Mouse (Mus musculus): Measurements from ENCODE around the gene Ston2. TPM values are rescaled to one million over a fixed set of nuclear protein-coding genes. Genes with fewer than 3 reads are reported as not detected.
"Not testable (repeated sequence)": the region's sequence is repeated elsewhere in the genome, so short reads cannot be mapped to it uniquely, and the experiment has no call there.

Ston2 gene
- polyA plus RNA-seq, 1 experiment from 2014 or later: 2.7 TPM

DNA sequence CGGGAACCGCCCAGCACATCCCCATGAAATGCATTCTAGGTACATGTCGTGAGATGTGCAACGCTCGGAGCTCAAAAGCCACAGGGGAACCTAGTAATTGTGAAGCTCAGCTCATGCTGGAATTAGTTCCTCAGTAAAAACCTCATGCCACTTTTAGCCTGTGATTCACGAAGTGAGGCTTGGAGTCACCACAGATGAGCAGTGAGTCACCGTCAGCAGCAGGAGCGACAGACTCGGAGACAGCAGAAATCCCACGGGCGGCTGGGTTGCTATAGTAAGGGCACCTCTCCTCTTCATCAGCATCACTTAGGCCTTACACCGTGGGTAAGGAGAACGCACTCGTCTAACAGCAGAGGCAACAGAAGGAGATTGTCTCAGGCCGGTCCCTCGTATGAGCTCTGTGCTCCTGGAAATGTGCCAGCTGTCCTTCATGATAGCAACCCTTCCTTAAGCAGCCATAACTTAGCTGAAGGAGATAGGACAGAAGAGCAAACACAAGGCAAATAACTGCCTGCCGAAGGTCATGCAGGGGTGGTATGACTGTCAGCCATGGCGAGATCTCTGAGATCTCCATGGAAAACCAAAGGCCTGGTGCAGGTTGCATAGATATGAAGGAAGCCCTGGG is 39.8 kb downstream of the Ston2 start:
- H3K27me3 ChIP-seq (replicated peaks; ENCODE audit: control insufficient read depth, insufficient read depth, low read length): no peaks in the 10 kb centered on the region
- TF ChIP-seq CTCF (IDR thresholded peaks at IDR 0.05; ENCODE audit: low read depth): no peak

DNA sequence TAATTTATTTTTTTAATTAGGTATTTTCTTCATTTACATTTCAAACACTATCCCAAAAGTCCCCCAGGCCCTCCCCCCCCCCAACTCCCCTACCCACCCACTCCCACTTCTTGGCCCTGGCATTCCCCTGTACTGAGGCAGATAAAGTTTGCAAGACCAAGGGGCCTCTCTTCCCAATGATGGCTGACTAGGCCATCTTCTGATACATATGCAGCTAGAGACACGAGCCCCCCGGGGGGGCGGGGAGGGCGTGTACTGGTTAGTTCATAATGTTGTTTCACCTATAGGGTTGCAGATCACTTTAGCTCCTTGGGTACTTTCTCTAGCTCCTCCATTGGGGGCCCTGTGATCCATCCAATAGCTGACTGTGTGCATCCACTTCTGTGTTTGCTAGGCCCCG is 41.3 kb downstream of the Ston2 start:
- not testable (repeated sequence) for H3K9ac ChIP-seq (ENCODE audit: low read depth, low read length); H3K9me3 ChIP-seq (ENCODE audit: control insufficient read depth); H3K27ac ChIP-seq (ENCODE audit: low read depth, low read length); H3K36me3 ChIP-seq (ENCODE audit: control insufficient read depth, insufficient read depth); H3K4me1 ChIP-seq (replicated peaks; ENCODE audit: control insufficient read depth, insufficient read depth, low read length); H3K4me2 ChIP-seq (replicated peaks; ENCODE audit: low read depth); ATAC-seq; H3K4me3 ChIP-seq (ENCODE audit: low read depth, low read length); H3K27me3 ChIP-seq (replicated peaks; ENCODE audit: control insufficient read depth, insufficient read depth, low read length)
- WGBS: 91% methylated on average over 5 of the region's 5 CpGs

More for the DNA sequence above, 39.8 kb downstream of the Ston2 start:
- Histone ChIP-seq H3K4me2 (replicated peaks; ENCODE audit: low read depth) (no peak overlapping the region), H3K4me1 (replicated peaks; ENCODE audit: control insufficient read depth, insufficient read depth, low read length) (no peaks in the 10 kb centered on the region; the same call in 1 of the 2 replicates), H3K9ac (ENCODE audit: low read depth, low read length) (no peak overlapping the region), H3K36me3 (ENCODE audit: control insufficient read depth, insufficient read depth) (no peaks in the 10 kb centered on the region), H3K9me3 (ENCODE audit: control insufficient read depth) (no peaks in the 10 kb centered on the region), H3K27ac (ENCODE audit: low read depth, low read length) (no peak overlapping the region), H3K4me3 (ENCODE audit: low read depth, low read length) (no peak overlapping the region)
- ATAC-seq: peak; percentile 42
- 46% methylated on average over 18 of the region's 18 CpGs for WGBS

DNA sequence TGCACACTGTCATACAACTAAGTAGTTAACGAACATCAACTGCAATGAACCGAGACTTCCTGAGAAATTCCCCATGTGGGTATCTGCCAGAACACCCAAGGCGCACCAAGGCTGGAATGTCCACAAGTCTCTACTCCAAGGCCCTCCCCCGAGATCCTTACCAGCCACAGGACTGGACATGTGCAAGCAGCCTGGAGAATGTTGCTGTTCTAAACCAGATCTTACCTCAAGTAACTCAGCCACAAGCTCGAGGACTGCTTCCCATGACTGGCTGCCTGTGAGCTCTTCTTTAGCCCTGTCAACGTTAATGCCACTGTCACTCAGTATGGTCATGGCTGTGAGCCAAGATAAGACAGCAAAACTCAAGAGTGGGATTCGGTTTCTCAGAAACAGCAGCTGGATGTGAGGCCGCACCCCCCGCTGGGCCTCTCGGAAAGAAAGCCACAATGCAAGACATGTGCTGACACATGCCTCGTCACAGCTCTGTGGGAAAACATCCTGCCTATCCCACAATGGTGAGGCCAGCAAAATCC is 42.4 kb downstream of the Ston2 start:
- H3K4me2 ChIP-seq (replicated peaks; ENCODE audit: low read depth): no peak overlapping the region
- H3K9me3 ChIP-seq (ENCODE audit: control insufficient read depth): no peaks in the 10 kb centered on the region
- H3K4me1 ChIP-seq (replicated peaks; ENCODE audit: control insufficient read depth, insufficient read depth, low read length): no peaks in the 10 kb centered on the region
- H3K9ac ChIP-seq (ENCODE audit: low read depth, low read length): no peak overlapping the region
- 56% methylated on average over 11 of the region's 11 CpGs for WGBS
- H3K27me3 ChIP-seq (replicated peaks; ENCODE audit: control insufficient read depth, insufficient read depth, low read length): no peaks in the 10 kb centered on the region
- H3K4me3 ChIP-seq (ENCODE audit: low read depth, low read length): no peak overlapping the region
- peaks cover 4% of the 10 kb centered on the region; the same call in 1 of the 2 replicates for H3K36me3 ChIP-seq (ENCODE audit: control insufficient read depth, insufficient read depth)
- no peak for TF ChIP-seq CTCF (IDR thresholded peaks at IDR 0.05; ENCODE audit: low read depth)
- H3K27ac ChIP-seq (ENCODE audit: low read depth, low read length): no peak overlapping the region
- peak; percentile 23; the same call in 1 of the 2 replicates for ATAC-seq

DNA sequence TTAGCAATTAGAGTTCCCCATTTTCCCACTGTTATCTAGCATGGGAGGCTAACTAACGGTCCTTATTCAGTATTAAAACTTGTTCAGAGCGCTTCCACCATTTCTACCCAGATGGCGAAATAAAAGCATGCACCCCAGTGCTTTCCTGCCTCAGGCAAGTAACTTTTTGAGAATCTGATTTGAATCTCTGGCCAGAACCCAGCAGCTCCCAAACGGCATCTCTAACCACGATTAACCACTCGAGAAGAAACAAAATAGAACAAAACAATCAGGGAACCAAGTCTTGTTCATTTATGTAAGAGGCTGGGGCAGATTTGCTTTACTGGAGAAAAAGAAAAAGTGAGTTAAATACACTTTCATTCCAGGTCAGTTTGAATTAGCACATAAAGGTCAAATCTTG is 44.1 kb downstream of the Ston2 start:
- ATAC-seq: no peak
- no peak for TF ChIP-seq CTCF (IDR thresholded peaks at IDR 0.05; ENCODE audit: low read depth)
- H3K9me3 ChIP-seq (ENCODE audit: control insufficient read depth): no peaks in the 10 kb centered on the region
- no peak overlapping the region for H3K4me3 ChIP-seq (ENCODE audit: low read depth, low read length)
- no peak overlapping the region for H3K4me2 ChIP-seq (replicated peaks; ENCODE audit: low read depth)
- H3K4me1 ChIP-seq (replicated peaks; ENCODE audit: control insufficient read depth, insufficient read depth, low read length): no peaks in the 10 kb centered on the region
- 80% methylated on average over 6 of the region's 6 CpGs for WGBS
- H3K27me3 ChIP-seq (replicated peaks; ENCODE audit: control insufficient read depth, insufficient read depth, low read length): no peaks in the 10 kb centered on the region
- no peak overlapping the region for H3K9ac ChIP-seq (ENCODE audit: low read depth, low read length)
- H3K36me3 ChIP-seq (ENCODE audit: control insufficient read depth, insufficient read depth): peaks cover 4% of the 10 kb centered on the region; the same call in 1 of the 2 replicates
- H3K27ac ChIP-seq (ENCODE audit: low read depth, low read length): no peak overlapping the region

DNA sequence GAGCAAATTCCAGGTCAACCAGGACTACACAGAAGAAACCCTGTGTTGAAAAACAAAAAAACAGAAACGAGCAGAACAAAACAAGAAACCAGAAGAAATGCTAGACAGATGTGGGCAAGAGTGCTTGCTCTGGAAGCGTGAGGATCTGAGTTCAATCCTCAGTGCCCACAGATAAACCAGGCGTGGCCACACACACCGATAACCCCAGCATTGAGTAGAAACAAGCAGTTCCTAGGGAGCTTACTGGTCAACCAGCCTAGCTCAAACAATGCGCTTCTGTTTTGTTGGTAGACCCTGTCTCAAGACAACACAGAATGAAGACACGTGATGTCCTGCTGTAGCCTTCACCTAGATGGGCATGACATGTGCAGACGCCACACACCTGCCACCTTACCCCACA is 45.3 kb downstream of the Ston2 start:
- TF ChIP-seq CTCF (IDR thresholded peaks at IDR 0.05; ENCODE audit: low read depth): no peak
- whole genome bisulfite sequencing: 92% methylated on average over 7 of the region's 7 CpGs
- H3K4me3 ChIP-seq (ENCODE audit: low read depth, low read length): no peak overlapping the region
- H3K27ac ChIP-seq (ENCODE audit: low read depth, low read length): no peak overlapping the region
- H3K36me3 ChIP-seq (ENCODE audit: control insufficient read depth, insufficient read depth): peaks cover 4% of the 10 kb centered on the region; the same call in 1 of the 2 replicates
- H3K9me3 ChIP-seq (ENCODE audit: control insufficient read depth): no peaks in the 10 kb centered on the region
- no peak for ATAC-seq
- no peak overlapping the region for H3K4me2 ChIP-seq (replicated peaks; ENCODE audit: low read depth)
- no peak overlapping the region for H3K9ac ChIP-seq (ENCODE audit: low read depth, low read length)
- no peaks in the 10 kb centered on the region for H3K27me3 ChIP-seq (replicated peaks; ENCODE audit: control insufficient read depth, insufficient read depth, low read length)
- no peaks in the 10 kb centered on the region for H3K4me1 ChIP-seq (replicated peaks; ENCODE audit: control insufficient read depth, insufficient read depth, low read length)

DNA sequence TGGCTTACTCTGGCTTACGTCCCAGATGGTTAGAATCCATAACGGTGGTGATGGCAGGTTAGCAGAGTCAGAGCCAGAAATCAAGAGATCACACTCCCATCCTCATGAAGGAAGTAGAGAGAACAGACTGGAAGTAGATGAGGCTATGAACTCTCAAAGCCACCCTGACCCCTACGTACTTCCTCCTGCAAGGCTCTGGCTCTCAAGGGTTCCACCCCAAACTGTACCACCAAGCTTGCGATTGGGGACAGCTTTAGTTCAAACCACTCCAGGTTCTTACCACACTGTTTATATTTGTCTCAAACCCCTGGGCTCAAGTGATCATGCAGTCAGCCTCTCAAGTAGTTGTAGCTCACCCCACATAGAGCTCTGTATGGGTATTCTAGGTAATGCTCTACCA is 49.8 kb downstream of the Ston2 start:
- Histone ChIP-seq H3K9me3 (ENCODE audit: control insufficient read depth) (no peaks in the 10 kb centered on the region), H3K4me2 (replicated peaks; ENCODE audit: low read depth) (no peak overlapping the region), H3K36me3 (ENCODE audit: control insufficient read depth, insufficient read depth) (peaks cover 4% of the 10 kb centered on the region; the same call in 1 of the 2 replicates), H3K4me3 (ENCODE audit: low read depth, low read length) (no peak overlapping the region), H3K27ac (ENCODE audit: low read depth, low read length) (no peak overlapping the region), H3K27me3 (replicated peaks; ENCODE audit: control insufficient read depth, insufficient read depth, low read length) (no peaks in the 10 kb centered on the region), H3K9ac (ENCODE audit: low read depth, low read length) (no peak overlapping the region), H3K4me1 (replicated peaks; ENCODE audit: control insufficient read depth, insufficient read depth, low read length) (no peaks in the 10 kb centered on the region)
- no peak for ATAC-seq
- 81% methylated on average over 4 of the region's 4 CpGs for WGBS
- TF ChIP-seq CTCF (IDR thresholded peaks at IDR 0.05; ENCODE audit: low read depth): no peak

Data from intestine, postnatal 0 days (tissue).